Mouse (Mus musculus) liver, embryonic 16.5 days (tissue): ENCODE results near the gene Glra3. TPM values are rescaled to one million over a fixed set of nuclear protein-coding genes. Genes with fewer than 3 reads are reported as not detected.

Source experiments
- ATAC-seq: fragments of 200-750 bp; cut with Nextera tagmentation; 2 replicates; pipeline ENCODE4 v1.8.0; 2017; ENCODE audit warnings: low read depth, mild to moderate bottlenecking, moderate number of reproducible peaks, moderate library complexity
- H3K27ac ChIP-seq: fragments of 300-500 bp; sonication (generic); 2 replicates; pipeline ENCODE4 v1.5.1; 2014; ENCODE audit warnings: mild to moderate bottlenecking, low read length
- H3K27me3 ChIP-seq: fragments of 300-500 bp; sonication (generic); 2 replicates; pipeline ENCODE4 v1.6.1; 2014; ENCODE audit warnings: low read depth, low read length, mixed read lengths; ENCODE audit not compliant: control insufficient read depth, insufficient read depth
- H3K36me3 ChIP-seq: fragments of 300-500 bp; sonication (generic); 2 replicates; pipeline ENCODE4 v1.6.1; 2014; ENCODE audit warnings: mild to moderate bottlenecking; ENCODE audit not compliant: control insufficient read depth, insufficient read depth
- H3K4me1 ChIP-seq: fragments of 300-500 bp; sonication (generic); 2 replicates; pipeline ENCODE4 v1.6.1; 2014; ENCODE audit warnings: low read depth, low read length, mixed read lengths; ENCODE audit not compliant: control insufficient read depth
- H3K4me2 ChIP-seq: fragments of 300-500 bp; sonication (generic); 2 replicates; pipeline ENCODE4 v1.6.1; 2014; ENCODE audit warnings: low read depth, low read length, mixed read lengths
- H3K4me3 ChIP-seq: fragments of 300-500 bp; sonication (generic); 2 replicates; pipeline ENCODE4 v1.5.1; 2014; ENCODE audit warnings: low read depth, mild to moderate bottlenecking, low read length
- H3K9ac ChIP-seq: fragments of 300-500 bp; sonication (generic); 2 replicates; pipeline ENCODE4 v1.6.1; 2014; ENCODE audit warnings: low read depth, low read length
- H3K9me3 ChIP-seq: fragments of 300-500 bp; sonication (generic); replicated peaks from 2 replicates; pipeline ENCODE4 v1.6.1; 2016; ENCODE audit warnings: low read length; ENCODE audit not compliant: control insufficient read depth
- WGBS: fragments of 180-500 bp; shearing (Covaris S2); extraction: QIAGEN DNeasy Blood & Tissue Kit; methylation state at CpG from one replicate; pipeline ENCODE4 v1.1.7; 2014; ENCODE audit not compliant: insufficient replicate concordance; 5-methylcytosine and 5-hydroxymethylcytosine counted together
- polyA plus RNA-seq: library from polyadenylated mRNA; unstranded; fragments of >200 nt; fragmentation: Nextera tagmentation; extraction: Ambion mirVana; gene quantifications from 2 replicates; pipeline ENCODE4 v1.2.1, GENCODE M21; 2015

The Glra3 gene
- polyA plus RNA-seq = not detected in 2 replicates

- WGBS = 15% methylated on average over 11 of the region's 11 CpGs
- no peak within 1 kb of the TSS for H3K4me3 ChIP-seq
- no peak within 1 kb of the TSS for H3K27ac ChIP-seq
- H3K36me3 ChIP-seq = no peaks in the 10 kb centered on the region
- no peaks in the 10 kb centered on the region for H3K4me1 ChIP-seq
- H3K27me3 ChIP-seq = no peaks in the 10 kb centered on the region
- no peak within 1 kb of the TSS for H3K4me2 ChIP-seq
- no peaks in the 10 kb centered on the region for H3K9me3 ChIP-seq
- no peak within 1 kb of the TSS for H3K9ac ChIP-seq
- no peak for ATAC-seq
Measured at GRCm38 (mm10) chr8:55939870-55940525, at the start of gene Glra3. Gene Glra3 (plus strand): TSS chr8:55940460.

- no peaks in the 10 kb centered on the region for H3K4me1 ChIP-seq
- H3K4me2 ChIP-seq = no peak within 1 kb of the TSS
- no peaks in the 10 kb centered on the region for H3K9me3 ChIP-seq
- no peak within 1 kb of the TSS for H3K9ac ChIP-seq
- no peaks in the 10 kb centered on the region for H3K27me3 ChIP-seq
- no peak within 1 kb of the TSS for H3K27ac ChIP-seq
- no peak for ATAC-seq
- WGBS = 48% methylated on average over 1 of the region's 1 CpGs
- H3K4me3 ChIP-seq = no peak within 1 kb of the TSS
- H3K36me3 ChIP-seq = no peaks in the 10 kb centered on the region
Measured at GRCm38 (mm10) chr8:55906848-55907247, 33.4 kb upstream of the Glra3 start, which contains the start of gene Adam29. Gene Adam29 (minus strand): TSS chr8:55906948.

GRCm38 (mm10) chr8:55940526-55940880, 243 bp downstream of the Glra3 start:
- ATAC-seq = no peak
- no peaks in the 10 kb centered on the region for H3K4me1 ChIP-seq
- H3K4me2 ChIP-seq = no peak overlapping the region
- H3K27ac ChIP-seq = no peak overlapping the region
- H3K9me3 ChIP-seq = no peaks in the 10 kb centered on the region
- no peak overlapping the region for H3K4me3 ChIP-seq
- no peak overlapping the region for H3K9ac ChIP-seq
- no peaks in the 10 kb centered on the region for H3K27me3 ChIP-seq
- WGBS = 2% methylated on average over 8 of the region's 8 CpGs
- no peaks in the 10 kb centered on the region for H3K36me3 ChIP-seq

- 58% methylated on average over 3 of the region's 3 CpGs for WGBS
- H3K4me1 ChIP-seq = no peaks in the 10 kb centered on the region
- no peak for ATAC-seq
- no peaks in the 10 kb centered on the region for H3K27me3 ChIP-seq
- H3K9me3 ChIP-seq = no peaks in the 10 kb centered on the region
- no peak overlapping the region for H3K9ac ChIP-seq
- H3K4me2 ChIP-seq = no peak overlapping the region
- H3K4me3 ChIP-seq = no peak overlapping the region
- H3K27ac ChIP-seq = no peak overlapping the region
- H3K36me3 ChIP-seq = no peaks in the 10 kb centered on the region
Measured at GRCm38 (mm10) chr8:55964759-55965320, 24.6 kb downstream of the Glra3 start.

GRCm38 (mm10) chr8:55997859-55998258, 57.6 kb downstream of the Glra3 start:
- H3K27me3 ChIP-seq = no peaks in the 10 kb centered on the region
- no peak overlapping the region for H3K4me3 ChIP-seq
- no peak overlapping the region for H3K9ac ChIP-seq
- WGBS = 43% methylated on average over 3 of the region's 3 CpGs
- no peaks in the 10 kb centered on the region for H3K4me1 ChIP-seq
- ATAC-seq = no peak
- no peaks in the 10 kb centered on the region for H3K36me3 ChIP-seq
- H3K9me3 ChIP-seq = no peaks in the 10 kb centered on the region
- H3K4me2 ChIP-seq = no peak overlapping the region
- H3K27ac ChIP-seq = no peak overlapping the region

- 58% methylated on average over 2 of the region's 2 CpGs for WGBS
- Histone ChIP-seq H3K27me3 (no peaks in the 10 kb centered on the region), H3K36me3 (no peaks in the 10 kb centered on the region)
Measured at GRCm38 (mm10) chr8:56054324-56054723, 114.1 kb downstream of the Glra3 start.

GRCm38 (mm10) chr8:56063081-56063480, 122.8 kb downstream of the Glra3 start:
- Histone ChIP-seq H3K4me3 (no peak overlapping the region), H3K27ac (no peak overlapping the region), H3K9me3 (no peaks in the 10 kb centered on the region), H3K4me2 (no peak overlapping the region), H3K4me1 (no peaks in the 10 kb centered on the region), H3K9ac (no peak overlapping the region), H3K27me3 (no peaks in the 10 kb centered on the region), H3K36me3 (no peaks in the 10 kb centered on the region)
- 22% methylated on average over 3 of the region's 3 CpGs for WGBS
- no peak for ATAC-seq

More at GRCm38 (mm10) chr8:56054324-56054723, 114.1 kb downstream of the Glra3 start:
- no peaks in the 10 kb centered on the region for H3K4me1 ChIP-seq
- H3K9me3 ChIP-seq = no peaks in the 10 kb centered on the region
- ATAC-seq = no peak
- no peak overlapping the region for H3K27ac ChIP-seq
- no peak overlapping the region for H3K4me3 ChIP-seq
- H3K9ac ChIP-seq = no peak overlapping the region
- H3K4me2 ChIP-seq = no peak overlapping the region

- H3K36me3 ChIP-seq = no peaks in the 10 kb centered on the region
- ATAC-seq = no peak
- H3K27ac ChIP-seq = no peak overlapping the region
- no peak overlapping the region for H3K4me3 ChIP-seq
- 53% methylated on average over 2 of the region's 2 CpGs for WGBS
- H3K9me3 ChIP-seq = no peaks in the 10 kb centered on the region
- H3K9ac ChIP-seq = no peak overlapping the region
- no peaks in the 10 kb centered on the region for H3K4me1 ChIP-seq
- no peak overlapping the region for H3K4me2 ChIP-seq
- H3K27me3 ChIP-seq = no peaks in the 10 kb centered on the region
Measured at GRCm38 (mm10) chr8:56070486-56071254, 130.4 kb downstream of the Glra3 start.

- Histone ChIP-seq H3K4me3 (no peak overlapping the region), H3K27me3 (no peaks in the 10 kb centered on the region), H3K4me2 (no peak overlapping the region), H3K9me3 (no peaks in the 10 kb centered on the region), H3K27ac (no peak overlapping the region), H3K9ac (no peak overlapping the region), H3K36me3 (no peaks in the 10 kb centered on the region), H3K4me1 (no peaks in the 10 kb centered on the region)
- no peak for ATAC-seq
Measured at GRCm38 (mm10) chr8:56083654-56084053, 143.4 kb downstream of the Glra3 start.
